Mouse (Mus musculus): ENCODE measurements around the gene Taar4. TPM values are rescaled to one million over a fixed set of nuclear protein-coding genes. Genes with fewer than 3 reads are reported as not detected.

Taar4 gene
- polyA plus RNA-seq, 1 experiment from 2014 or later, result not detected

- no peaks in the 10 kb centered on the region for H3K9me3 ChIP-seq (ENCODE audit: control insufficient read depth, low read length)
- H3K4me2 ChIP-seq (replicated peaks; ENCODE audit: low read depth, low read length), result no peak overlapping the region
- H3K27ac ChIP-seq (ENCODE audit: low read depth, low read length), result no peak overlapping the region
- no peaks in the 10 kb centered on the region for H3K27me3 ChIP-seq (ENCODE audit: control insufficient read depth, insufficient read depth, low read length)
- no peak overlapping the region for H3K9ac ChIP-seq (ENCODE audit: low read depth, low read length)
- no peaks in the 10 kb centered on the region for H3K4me1 ChIP-seq (ENCODE audit: control insufficient read depth, insufficient read depth, low read length)
- WGBS, result 82% methylated on average over 5 of the region's 5 CpGs
- no peak for ATAC-seq (ENCODE audit: low FRiP score, low TSS enrichment)
- H3K36me3 ChIP-seq (ENCODE audit: control insufficient read depth, insufficient read depth, low read length), result no peaks in the 10 kb centered on the region
- no peak overlapping the region for H3K4me3 ChIP-seq (ENCODE audit: low read length)
These were observed 26.1 kb downstream of the Taar4 start for GRCm38 (mm10) chr10:23986419-23986818.

DNA sequence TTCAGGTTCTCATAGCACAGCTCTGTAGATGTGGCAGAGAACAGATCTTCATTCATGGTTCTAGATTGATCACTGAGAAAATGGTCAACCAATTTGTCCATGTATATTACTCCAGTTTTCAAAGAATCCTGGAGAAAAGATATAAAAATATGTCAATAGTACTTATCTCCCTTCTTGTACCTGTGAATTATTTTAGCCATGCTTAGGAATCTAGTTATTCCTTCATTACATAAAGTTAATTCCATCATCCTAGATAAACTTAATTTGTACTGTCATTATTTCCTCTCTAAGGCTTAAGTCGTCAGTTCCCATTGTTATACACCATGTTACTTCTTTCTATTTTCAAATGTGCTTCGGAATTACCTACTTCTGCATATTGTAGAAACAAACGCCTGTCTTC lies 33.1 kb downstream of the Taar4 start, which contains the start of gene Taar7a:
Gene Taar7a (minus strand): TSS at position 101 of the 400 bp plus-strand sequence.
- H3K4me1 ChIP-seq (ENCODE audit: control insufficient read depth, insufficient read depth, low read length), result no peaks in the 10 kb centered on the region
- WGBS, result 84% methylated on average over 3 of the region's 3 CpGs
- ATAC-seq (ENCODE audit: low FRiP score, low TSS enrichment), result no peak
- H3K27ac ChIP-seq (ENCODE audit: low read depth, low read length), result no peak within 1 kb of the TSS
- no peaks in the 10 kb centered on the region for H3K9me3 ChIP-seq (ENCODE audit: control insufficient read depth, low read length)
- H3K4me2 ChIP-seq (replicated peaks; ENCODE audit: low read depth, low read length), result no peak within 1 kb of the TSS
- H3K27me3 ChIP-seq (ENCODE audit: control insufficient read depth, insufficient read depth, low read length), result no peaks in the 10 kb centered on the region
- no peak within 1 kb of the TSS for H3K9ac ChIP-seq (ENCODE audit: low read depth, low read length)
- no peak within 1 kb of the TSS for H3K4me3 ChIP-seq (ENCODE audit: low read length)
- H3K36me3 ChIP-seq (ENCODE audit: control insufficient read depth, insufficient read depth, low read length), result no peaks in the 10 kb centered on the region

GRCm38 (mm10) chr10:23999639-24000038 lies 39.3 kb downstream of the Taar4 start, which contains the start of gene Taar7b:
Gene Taar7b (plus strand): TSS chr10:23999939.
- Histone ChIP-seq H3K9me3 (ENCODE audit: control insufficient read depth, low read length) (no peaks in the 10 kb centered on the region), H3K27ac (ENCODE audit: low read depth, low read length) (no peak within 1 kb of the TSS), H3K4me1 (ENCODE audit: control insufficient read depth, insufficient read depth, low read length) (no peaks in the 10 kb centered on the region), H3K27me3 (ENCODE audit: control insufficient read depth, insufficient read depth, low read length) (no peaks in the 10 kb centered on the region), H3K4me3 (ENCODE audit: low read length) (no peak within 1 kb of the TSS), H3K9ac (ENCODE audit: low read depth, low read length) (no peak within 1 kb of the TSS), H3K36me3 (ENCODE audit: control insufficient read depth, insufficient read depth, low read length) (no peaks in the 10 kb centered on the region), H3K4me2 (replicated peaks; ENCODE audit: low read depth, low read length) (no peak within 1 kb of the TSS)
- 93% methylated on average over 1 of the region's 1 CpGs for WGBS
- ATAC-seq (ENCODE audit: low FRiP score, low TSS enrichment), result no peak

DNA sequence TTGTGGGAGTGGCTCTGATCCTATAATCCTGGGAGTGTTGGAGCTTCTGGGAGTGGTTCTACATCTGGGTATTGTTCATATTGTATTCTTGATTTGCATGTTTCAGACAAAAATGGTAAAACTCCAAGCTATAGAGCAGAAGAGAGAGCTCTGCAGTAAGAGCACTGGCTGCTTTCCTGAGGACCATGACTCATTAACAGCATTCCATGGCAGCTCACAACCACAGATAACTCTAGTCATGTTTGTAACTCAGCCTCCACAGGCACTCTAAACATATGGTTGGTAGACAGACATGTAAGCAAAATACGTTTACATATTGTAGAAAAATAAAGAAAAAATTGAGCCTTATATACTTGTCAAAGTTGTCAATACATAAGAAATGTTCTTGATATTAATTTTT lies 46.1 kb downstream of the Taar4 start:
- H3K27ac ChIP-seq (ENCODE audit: low read depth, low read length), result no peak overlapping the region
- no peak overlapping the region for H3K4me2 ChIP-seq (replicated peaks; ENCODE audit: low read depth, low read length)
- H3K9me3 ChIP-seq (ENCODE audit: control insufficient read depth, low read length), result no peaks in the 10 kb centered on the region
- no peak for ATAC-seq (ENCODE audit: low FRiP score, low TSS enrichment)
- no peak overlapping the region for H3K9ac ChIP-seq (ENCODE audit: low read depth, low read length)
- no peaks in the 10 kb centered on the region for H3K36me3 ChIP-seq (ENCODE audit: control insufficient read depth, insufficient read depth, low read length)
- WGBS, result 86% methylated on average over 1 of the region's 1 CpGs
- no peak overlapping the region for H3K4me3 ChIP-seq (ENCODE audit: low read length)
- no peaks in the 10 kb centered on the region for H3K4me1 ChIP-seq (ENCODE audit: control insufficient read depth, insufficient read depth, low read length)
- no peaks in the 10 kb centered on the region for H3K27me3 ChIP-seq (ENCODE audit: control insufficient read depth, insufficient read depth, low read length)

- Histone ChIP-seq H3K4me2 (replicated peaks; ENCODE audit: low read depth, low read length) (no peak overlapping the region), H3K27me3 (ENCODE audit: control insufficient read depth, insufficient read depth, low read length) (no peaks in the 10 kb centered on the region), H3K9me3 (ENCODE audit: control insufficient read depth, low read length) (no peaks in the 10 kb centered on the region), H3K4me1 (ENCODE audit: control insufficient read depth, insufficient read depth, low read length) (no peaks in the 10 kb centered on the region), H3K9ac (ENCODE audit: low read depth, low read length) (no peak overlapping the region), H3K27ac (ENCODE audit: low read depth, low read length) (no peak overlapping the region), H3K36me3 (ENCODE audit: control insufficient read depth, insufficient read depth, low read length) (no peaks in the 10 kb centered on the region), H3K4me3 (ENCODE audit: low read length) (no peak overlapping the region)
- ATAC-seq (ENCODE audit: low FRiP score, low TSS enrichment), result no peak
- WGBS, result 66% methylated on average over 2 of the region's 2 CpGs
These were observed 46.7 kb downstream of the Taar4 start for GRCm38 (mm10) chr10:24007034-24007433.

GRCm38 (mm10) chr10:24008143-24008542 lies 47.8 kb downstream of the Taar4 start:
- 86% methylated on average over 1 of the region's 1 CpGs for WGBS
- H3K4me1 ChIP-seq (ENCODE audit: control insufficient read depth, insufficient read depth, low read length), result no peaks in the 10 kb centered on the region
- ATAC-seq (ENCODE audit: low FRiP score, low TSS enrichment), result no peak
- H3K36me3 ChIP-seq (ENCODE audit: control insufficient read depth, insufficient read depth, low read length), result no peaks in the 10 kb centered on the region
- H3K27ac ChIP-seq (ENCODE audit: low read depth, low read length), result no peak overlapping the region
- no peak overlapping the region for H3K9ac ChIP-seq (ENCODE audit: low read depth, low read length)
- H3K9me3 ChIP-seq (ENCODE audit: control insufficient read depth, low read length), result no peaks in the 10 kb centered on the region
- H3K27me3 ChIP-seq (ENCODE audit: control insufficient read depth, insufficient read depth, low read length), result no peaks in the 10 kb centered on the region
- no peak overlapping the region for H3K4me3 ChIP-seq (ENCODE audit: low read length)
- no peak overlapping the region for H3K4me2 ChIP-seq (replicated peaks; ENCODE audit: low read depth, low read length)

Other genes with a start within 250 kb of the Taar4 start
- 203 and 268 TPM in 2 replicates for gene Rps12, start 173.2 kb upstream of the Taar4 start, polyA plus RNA-seq (2014; fragmentation: Nextera tagmentation; extraction: Ambion mirVana)
- gene Slc18b1, start 163.5 kb upstream of the Taar4 start, polyA plus RNA-seq (2014; fragmentation: Nextera tagmentation; extraction: Ambion mirVana), result 13.4 and 20.0 TPM in 2 replicates
- not detected in 2 replicates for gene Vnn3, start 109.0 kb upstream of the Taar4 start, polyA plus RNA-seq (2014; fragmentation: Nextera tagmentation; extraction: Ambion mirVana)
- 0.74 and 0.79 TPM in 2 replicates for gene Vnn1, start 65.8 kb upstream of the Taar4 start, polyA plus RNA-seq (2014; fragmentation: Nextera tagmentation; extraction: Ambion mirVana)
- gene Taar1, start 40.1 kb upstream of the Taar4 start, polyA plus RNA-seq (2014; fragmentation: Nextera tagmentation; extraction: Ambion mirVana), result not detected in 2 replicates
- gene Taar2, start 21.9 kb upstream of the Taar4 start, polyA plus RNA-seq (2014; fragmentation: Nextera tagmentation; extraction: Ambion mirVana), result not detected in 2 replicates
- not detected in 2 replicates for gene Taar3, start 10.9 kb upstream of the Taar4 start, polyA plus RNA-seq (2014; fragmentation: Nextera tagmentation; extraction: Ambion mirVana)
- gene Taar5, start 10.2 kb downstream of the Taar4 start, polyA plus RNA-seq (2014; fragmentation: Nextera tagmentation; extraction: Ambion mirVana), result not detected in 2 replicates
- not detected in 2 replicates for gene Taar6, start 25.2 kb downstream of the Taar4 start, polyA plus RNA-seq (2014; fragmentation: Nextera tagmentation; extraction: Ambion mirVana)
- gene Taar7a, start 33.0 kb downstream of the Taar4 start, polyA plus RNA-seq (2014; fragmentation: Nextera tagmentation; extraction: Ambion mirVana), result not detected in 2 replicates
- gene Taar7b, start 39.4 kb downstream of the Taar4 start, polyA plus RNA-seq (2014; fragmentation: Nextera tagmentation; extraction: Ambion mirVana), result not detected in 2 replicates
- not detected in 2 replicates for gene Taar7d, start 66.7 kb downstream of the Taar4 start, polyA plus RNA-seq (2014; fragmentation: Nextera tagmentation; extraction: Ambion mirVana)
- gene Taar7e, start 77.1 kb downstream of the Taar4 start, polyA plus RNA-seq (2014; fragmentation: Nextera tagmentation; extraction: Ambion mirVana), result not detected in 2 replicates
- gene Taar7f, start 89.0 kb downstream of the Taar4 start, polyA plus RNA-seq (2014; fragmentation: Nextera tagmentation; extraction: Ambion mirVana), result not detected in 2 replicates
- not detected in 2 replicates for gene Taar8a, start 116.0 kb downstream of the Taar4 start, polyA plus RNA-seq (2014; fragmentation: Nextera tagmentation; extraction: Ambion mirVana)
- gene Taar8b, start 131.8 kb downstream of the Taar4 start, polyA plus RNA-seq (2014; fragmentation: Nextera tagmentation; extraction: Ambion mirVana), result not detected in 2 replicates
- gene Taar8c, start 141.4 kb downstream of the Taar4 start, polyA plus RNA-seq (2014; fragmentation: Nextera tagmentation; extraction: Ambion mirVana), result not detected in 2 replicates
- gene Taar9, start 149.0 kb downstream of the Taar4 start, polyA plus RNA-seq (2014; fragmentation: Nextera tagmentation; extraction: Ambion mirVana), result not detected in 2 replicates
- gene Stx7, start 188.8 kb downstream of the Taar4 start, polyA plus RNA-seq (2014; fragmentation: Nextera tagmentation; extraction: Ambion mirVana), result 67.8 and 95.5 TPM in 2 replicates